Mouse (Mus musculus) limb, embryonic 13.5 days (tissue): ENCODE data around the gene Gm12248. TPM values are rescaled to one million over a fixed set of nuclear protein-coding genes. Genes with fewer than 3 reads are reported as not detected.

Source experiments
- ATAC-seq: fragments of 200-750 bp; cut with Nextera tagmentation; 2 replicates; pipeline ENCODE4 v1.8.0; 2017; ENCODE audit warnings: low read depth, moderate number of reproducible peaks, moderate TSS enrichment; ENCODE audit not compliant: low FRiP score
- H3K27ac ChIP-seq: fragments of 300-500 bp; sonication (generic); 2 replicates; pipeline ENCODE4 v1.5.1; 2015; ENCODE audit warnings: inconsistent platforms, mild to moderate bottlenecking, moderate library complexity
- H3K27me3 ChIP-seq: fragments of 300-500 bp; sonication (generic); 2 replicates; pipeline ENCODE4 v1.6.1; 2015; ENCODE audit warnings: mild to moderate bottlenecking, inconsistent platforms
- H3K36me3 ChIP-seq: fragments of 300-500 bp; sonication (generic); 2 replicates; pipeline ENCODE4 v1.6.1; 2015; ENCODE audit warnings: inconsistent platforms, mild to moderate bottlenecking, moderate library complexity
- H3K4me1 ChIP-seq: fragments of 300-500 bp; sonication (generic); 2 replicates; pipeline ENCODE4 v1.6.1; 2015; ENCODE audit warnings: inconsistent platforms
- H3K4me2 ChIP-seq: fragments of 300-500 bp; sonication (generic); replicated peaks from 2 replicates; pipeline ENCODE4 v1.6.1; 2015; ENCODE audit warnings: inconsistent platforms, mild to moderate bottlenecking, moderate library complexity
- H3K4me3 ChIP-seq: fragments of 300-500 bp; sonication (generic); 2 replicates; pipeline ENCODE4 v1.5.1; 2015; ENCODE audit warnings: moderate library complexity, mild to moderate bottlenecking, inconsistent platforms
- H3K9ac ChIP-seq: fragments of 300-500 bp; sonication (generic); 2 replicates; pipeline ENCODE4 v1.6.1; 2015; ENCODE audit warnings: mild to moderate bottlenecking, inconsistent platforms
- H3K9me3 ChIP-seq: fragments of 300-500 bp; sonication (generic); 2 replicates; pipeline ENCODE4 v1.6.1; 2016; ENCODE audit warnings: inconsistent platforms
- WGBS: fragments of 180-500 bp; shearing (Covaris S2); methylation state at CpG from one replicate; pipeline ENCODE4 v1.1.7; 2015; 5-methylcytosine and 5-hydroxymethylcytosine counted together
- polyA plus RNA-seq: library from polyadenylated mRNA; unstranded; fragments of >200 nt; fragmentation: Nextera tagmentation; extraction: Ambion mirVana; gene quantifications from 2 replicates; pipeline ENCODE4 v1.2.1, GENCODE M21; 2015

Gene Gm12248
- polyA plus RNA-seq, 1 experiment from 2014 or later: not detected

- Histone ChIP-seq H3K9ac (no peak overlapping the region), H3K27ac (no peak overlapping the region), H3K4me2 (no peak overlapping the region), H3K27me3 (no peaks in the 10 kb centered on the region), H3K9me3 (no peaks in the 10 kb centered on the region), H3K4me1 (peaks cover 23% of the 10 kb centered on the region), H3K4me3 (no peak overlapping the region), H3K36me3 (0 out of 2 replicates have a peak, but pooled peaks cover 6% of the 10 kb centered on the region)
- 52% methylated on average over 3 of the region's 3 CpGs for WGBS
- no peak for ATAC-seq
These were observed 66.6 kb downstream of the Gm12248 start for GRCm38 (mm10) chr11:58026337-58026736.

GRCm38 (mm10) chr11:58025881-58026280 is 67.1 kb downstream of the Gm12248 start:
- H3K4me2 ChIP-seq: no peak overlapping the region
- no peak overlapping the region for H3K4me3 ChIP-seq
- no peak overlapping the region for H3K27ac ChIP-seq
- no peak overlapping the region for H3K9ac ChIP-seq
- no peaks in the 10 kb centered on the region for H3K27me3 ChIP-seq
- ATAC-seq: no peak
- peaks cover 26% of the 10 kb centered on the region for H3K4me1 ChIP-seq
- H3K36me3 ChIP-seq: 0 out of 2 replicates have a peak, but pooled peaks cover 6% of the 10 kb centered on the region
- H3K9me3 ChIP-seq: no peaks in the 10 kb centered on the region
- WGBS: 85% methylated on average over 4 of the region's 4 CpGs

GRCm38 (mm10) chr11:58024671-58025070 is 68.3 kb downstream of the Gm12248 start:
- no peaks in the 10 kb centered on the region for H3K9me3 ChIP-seq

GRCm38 (mm10) chr11:58024271-58024670 is 68.7 kb downstream of the Gm12248 start:
- peaks cover 29% of the 10 kb centered on the region for H3K4me1 ChIP-seq
- no peak overlapping the region for H3K9ac ChIP-seq
- H3K36me3 ChIP-seq: 0 out of 2 replicates have a peak, but pooled peaks cover 6% of the 10 kb centered on the region
- no peak overlapping the region for H3K27ac ChIP-seq
- no peaks in the 10 kb centered on the region for H3K9me3 ChIP-seq
- H3K4me2 ChIP-seq: no peak overlapping the region
- H3K27me3 ChIP-seq: no peaks in the 10 kb centered on the region
- WGBS: 69% methylated on average over 1 of the region's 1 CpGs
- H3K4me3 ChIP-seq: no peak overlapping the region
- no peak for ATAC-seq

More at GRCm38 (mm10) chr11:58024671-58025070, 68.3 kb downstream of the Gm12248 start:
- H3K4me2 ChIP-seq: no peak overlapping the region
- 0 out of 2 replicates have a peak, but pooled peaks cover 6% of the 10 kb centered on the region for H3K36me3 ChIP-seq
- H3K9ac ChIP-seq: no peak overlapping the region
- no peak overlapping the region for H3K27ac ChIP-seq
- WGBS: 94% methylated on average over 2 of the region's 2 CpGs
- H3K4me1 ChIP-seq: peaks cover 29% of the 10 kb centered on the region
- ATAC-seq: no peak
- no peak overlapping the region for H3K4me3 ChIP-seq
- H3K27me3 ChIP-seq: no peaks in the 10 kb centered on the region

- Histone ChIP-seq H3K4me3 (no peak overlapping the region), H3K4me1 (peaks cover 48% of the 10 kb centered on the region), H3K4me2 (no peak overlapping the region), H3K27ac (peak overlapping the region; percentile 28; the same call in 1 of the 2 replicates), H3K27me3 (no peaks in the 10 kb centered on the region), H3K9ac (no peak overlapping the region), H3K36me3 (no peaks in the 10 kb centered on the region), H3K9me3 (no peaks in the 10 kb centered on the region)
- WGBS: 32% methylated on average over 2 of the region's 2 CpGs
- ATAC-seq: no peak
These were observed 71.3 kb downstream of the Gm12248 start for GRCm38 (mm10) chr11:58021618-58022017.

GRCm38 (mm10) chr11:58021095-58021494 is 71.8 kb downstream of the Gm12248 start:
- H3K4me1 ChIP-seq: peaks cover 49% of the 10 kb centered on the region
- 52% methylated on average over 1 of the region's 1 CpGs for WGBS
- no peak overlapping the region for H3K27ac ChIP-seq

GRCm38 (mm10) chr11:58018701-58019100 is 74.2 kb downstream of the Gm12248 start:
- Histone ChIP-seq H3K4me1 (peaks cover 61% of the 10 kb centered on the region), H3K36me3 (no peaks in the 10 kb centered on the region), H3K4me3 (no peak overlapping the region), H3K9ac (no peak overlapping the region), H3K4me2 (no peak overlapping the region), H3K27me3 (no peaks in the 10 kb centered on the region), H3K9me3 (no peaks in the 10 kb centered on the region), H3K27ac (no peak overlapping the region)
- ATAC-seq: no peak
- 94% methylated on average over 4 of the region's 4 CpGs for WGBS

More at GRCm38 (mm10) chr11:58021095-58021494, 71.8 kb downstream of the Gm12248 start:
- Histone ChIP-seq H3K4me2 (no peak overlapping the region), H3K36me3 (no peaks in the 10 kb centered on the region), H3K9ac (no peak overlapping the region), H3K4me3 (no peak overlapping the region), H3K27me3 (no peaks in the 10 kb centered on the region), H3K9me3 (no peaks in the 10 kb centered on the region)
- no peak for ATAC-seq

- no peak overlapping the region for H3K9ac ChIP-seq
- no peak for ATAC-seq
These were observed 74.6 kb downstream of the Gm12248 start for GRCm38 (mm10) chr11:58018287-58018686.

GRCm38 (mm10) chr11:58017422-58017821 is 75.5 kb downstream of the Gm12248 start:
- 66% methylated on average over 1 of the region's 1 CpGs for WGBS
- Histone ChIP-seq H3K27me3 (no peaks in the 10 kb centered on the region), H3K9me3 (no peaks in the 10 kb centered on the region), H3K4me2 (peak overlapping the region; percentile 4; the same call in 1 of the 2 replicates), H3K4me3 (no peak overlapping the region), H3K9ac (no peak overlapping the region), H3K36me3 (no peaks in the 10 kb centered on the region), H3K27ac (0 out of 2 replicates have a peak overlapping the region, but pooled peaks have one; percentile 15), H3K4me1 (peaks cover 64% of the 10 kb centered on the region)
- no peak for ATAC-seq

More at GRCm38 (mm10) chr11:58018287-58018686, 74.6 kb downstream of the Gm12248 start:
- H3K27me3 ChIP-seq: no peaks in the 10 kb centered on the region
- H3K36me3 ChIP-seq: no peaks in the 10 kb centered on the region
- no peak overlapping the region for H3K4me3 ChIP-seq
- no peak overlapping the region for H3K27ac ChIP-seq
- H3K4me1 ChIP-seq: peaks cover 61% of the 10 kb centered on the region
- 78% methylated on average over 2 of the region's 2 CpGs for WGBS
- no peaks in the 10 kb centered on the region for H3K9me3 ChIP-seq
- no peak overlapping the region for H3K4me2 ChIP-seq

GRCm38 (mm10) chr11:58016371-58016770 is 76.6 kb downstream of the Gm12248 start:
- peaks cover 65% of the 10 kb centered on the region for H3K4me1 ChIP-seq
- H3K27ac ChIP-seq: no peak overlapping the region; the same call in 1 of the 2 replicates
- WGBS: 58% methylated on average over 3 of the region's 3 CpGs
- no peaks in the 10 kb centered on the region for H3K9me3 ChIP-seq
- no peaks in the 10 kb centered on the region for H3K27me3 ChIP-seq
- H3K4me2 ChIP-seq: no peak overlapping the region
- no peak overlapping the region for H3K4me3 ChIP-seq
- ATAC-seq: no peak
- no peaks in the 10 kb centered on the region for H3K36me3 ChIP-seq
- H3K9ac ChIP-seq: no peak overlapping the region

GRCm38 (mm10) chr11:58015339-58015738 is 77.6 kb downstream of the Gm12248 start:
- Histone ChIP-seq H3K27me3 (no peaks in the 10 kb centered on the region), H3K9ac (no peak overlapping the region), H3K9me3 (no peaks in the 10 kb centered on the region), H3K4me3 (no peak overlapping the region), H3K36me3 (no peaks in the 10 kb centered on the region), H3K4me2 (no peak overlapping the region), H3K27ac (no peak overlapping the region), H3K4me1 (peaks cover 65% of the 10 kb centered on the region)
- 76% methylated on average over 2 of the region's 2 CpGs for WGBS
- ATAC-seq: no peak

- Histone ChIP-seq H3K4me2 (no peak overlapping the region), H3K9me3 (no peaks in the 10 kb centered on the region), H3K4me1 (peaks cover 66% of the 10 kb centered on the region), H3K9ac (no peak overlapping the region), H3K4me3 (no peak overlapping the region), H3K36me3 (no peaks in the 10 kb centered on the region), H3K27ac (no peak overlapping the region), H3K27me3 (no peaks in the 10 kb centered on the region)
- WGBS: 70% methylated on average over 1 of the region's 1 CpGs
- no peak for ATAC-seq
These were observed 78.3 kb downstream of the Gm12248 start for GRCm38 (mm10) chr11:58014604-58015003.
